Mouse (Mus musculus) ES-Bruce4 (cell line): ENCODE results near the gene 1700034I23Rik.
A peak's percentile ranks its signal among the peaks of the same experiment; 100 is the strongest.
"Not testable (repeated sequence)": the region's sequence is repeated elsewhere in the genome, so short reads cannot be mapped to it uniquely, and the experiment has no call there.

ENCODE experiments used
- CTCF ChIP-seq: IDR thresholded peaks from one replicate; pipeline ENCODE4 v1.8.1; 2011; ENCODE audit warnings: low read depth, low read length
- EP300 ChIP-seq: IDR thresholded peaks from 2 replicates; pipeline ENCODE4 v1.6.1; 2011; ENCODE audit warnings: low read depth, low read length; ENCODE audit not compliant: insufficient read depth
- POLR2A ChIP-seq: IDR thresholded peaks from one replicate; pipeline ENCODE4 v1.8.1; 2011; ENCODE audit warnings: low read length; ENCODE audit not compliant: insufficient read depth

- TF ChIP-seq CTCF = peak; percentile 47
- peak; percentile 15; the same call in 1 of the 2 replicates for TF ChIP-seq EP300
- not testable (repeated sequence) for TF ChIP-seq POLR2A
Observed at GRCm38 (mm10) chr3:40893816-40894258, 8.5 kb downstream of the 1700034I23Rik start.
